Mouse (Mus musculus): ENCODE measurements at regions not wholly inside any gene's neighbourhood (a gene's known extent, or its start where the extent isn't known, plus 50 kb on each side); places are given as distances from the start of the nearest gene placed in this dataset.

DNA sequence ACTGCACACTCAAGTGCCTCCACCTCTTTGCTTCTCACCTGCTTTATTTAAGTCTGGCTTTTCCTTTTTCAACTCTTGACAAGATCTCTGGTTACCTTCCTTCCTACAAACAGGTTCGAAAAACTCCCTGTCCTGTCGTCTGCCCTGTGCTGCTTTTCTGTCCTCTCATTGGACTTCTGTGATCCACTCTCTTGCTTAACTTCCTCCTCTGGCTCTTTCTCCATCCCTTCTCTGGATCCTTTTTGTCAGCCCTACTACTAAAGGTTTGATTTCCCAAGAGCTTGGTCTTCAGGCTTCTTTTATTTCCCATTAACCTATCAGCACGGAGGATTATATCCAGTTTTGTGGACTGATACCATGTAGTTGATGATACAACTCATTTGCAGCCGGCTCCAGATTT, 149.8 kb downstream of the Satb1 start:
- no peak for DNase-seq

DNA sequence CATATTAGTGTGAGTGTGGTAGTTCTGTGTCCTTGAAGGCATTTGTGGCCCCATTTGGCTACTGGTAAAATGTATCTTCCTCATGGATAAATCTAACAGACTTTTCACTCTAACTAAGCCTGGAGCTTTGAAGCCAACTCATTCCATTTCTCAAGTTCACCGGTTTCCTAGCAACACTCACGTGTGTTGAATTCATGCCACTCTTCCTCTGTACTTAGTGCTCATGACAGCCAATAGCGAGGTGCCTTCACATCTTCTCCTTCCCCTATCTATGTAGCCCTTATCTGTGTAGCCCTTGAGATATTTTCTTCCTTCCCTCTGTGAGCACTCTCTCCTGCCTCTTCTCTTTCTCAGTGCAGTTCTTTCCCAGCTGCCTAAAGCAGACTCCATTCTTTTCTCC, 150.7 kb downstream of the Satb1 start:
- no peak for DNase-seq

DNA sequence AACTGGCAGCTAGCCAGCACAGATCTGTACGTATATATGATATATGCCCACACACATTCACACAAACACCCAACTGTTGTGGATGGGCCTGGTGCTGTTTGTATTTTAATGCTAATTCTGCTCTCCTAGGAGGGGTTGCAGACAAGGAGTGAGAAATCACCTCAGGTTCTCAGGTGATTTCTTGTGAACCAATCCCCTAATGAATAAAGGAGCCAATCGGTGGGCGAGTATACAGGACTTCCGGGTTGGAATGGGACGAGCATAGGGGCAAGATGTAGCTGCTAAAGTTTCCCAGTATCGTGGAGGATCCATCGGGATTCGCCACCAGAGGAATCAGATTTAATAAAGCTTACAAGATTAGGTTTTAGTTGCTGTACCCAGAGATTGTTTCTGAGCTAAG, 155.6 kb downstream of the Satb1 start:
- DNase-seq = no peak

DNA sequence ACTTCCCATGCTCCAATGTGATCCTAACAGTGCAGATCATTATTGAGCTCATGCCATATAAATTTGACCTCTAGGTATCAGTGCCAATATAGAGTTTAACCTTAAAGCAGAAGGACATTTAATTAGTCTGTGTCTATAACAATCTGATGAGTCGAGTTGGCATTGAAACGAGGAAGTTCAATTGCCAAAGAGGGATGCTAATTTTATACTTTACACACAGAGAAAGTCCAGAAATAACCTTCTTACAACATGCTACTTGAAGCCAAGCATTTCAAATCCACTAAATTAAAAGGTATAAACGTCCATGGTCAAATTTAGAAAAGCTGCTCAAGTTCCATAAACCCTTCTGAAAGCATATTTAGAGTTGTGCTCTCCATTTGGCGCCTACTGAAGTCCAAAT, 174.7 kb downstream of the Satb1 start:
- no peak for DNase-seq

- no peak for DNase-seq
Measured at GRCm38 (mm10) chr17:51653881-51654280, 179.2 kb downstream of the Satb1 start.

DNA sequence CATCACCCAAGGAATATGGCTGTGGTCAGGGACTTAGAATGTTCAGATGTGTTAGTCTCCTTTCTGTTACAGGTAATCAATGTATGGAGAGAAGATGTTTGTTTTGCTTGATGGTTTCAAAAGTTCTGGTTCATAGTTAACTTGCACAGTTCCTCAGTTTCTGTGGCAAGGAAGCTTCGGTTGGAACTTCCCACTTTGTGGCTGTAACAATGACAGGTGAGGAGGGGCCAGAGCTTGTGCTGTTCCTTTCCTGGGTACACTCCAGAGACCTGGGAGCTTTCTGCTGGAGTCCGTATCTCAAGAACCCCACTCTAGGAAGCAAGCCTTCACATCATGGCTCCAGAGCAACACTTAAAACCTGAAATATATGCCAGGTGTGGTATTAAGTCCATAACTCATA, 181.2 kb downstream of the Satb1 start:
- DNase-seq = no peak

- DNase-seq = no peak
Measured at GRCm38 (mm10) chr17:51649213-51649815, 183.8 kb downstream of the Satb1 start.

DNA sequence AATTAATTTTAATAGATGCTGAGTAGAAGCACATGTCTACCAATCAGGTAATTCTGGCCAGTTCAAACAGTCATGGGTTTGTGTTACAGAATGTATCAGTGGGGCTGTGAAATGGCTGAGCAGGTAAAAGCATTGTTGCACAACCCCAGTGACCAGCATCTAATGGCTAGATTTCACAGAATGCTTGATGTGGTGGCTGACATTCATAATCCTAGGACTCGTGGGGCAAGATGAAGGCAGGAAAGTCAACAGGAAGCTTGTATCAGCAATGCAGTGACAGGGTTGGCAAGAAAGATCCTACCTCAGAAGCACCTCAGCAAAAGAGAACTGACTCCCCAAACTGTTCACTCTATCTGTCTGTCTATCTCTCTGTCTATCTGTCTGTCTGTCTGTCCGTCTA, 186.7 kb downstream of the Satb1 start:
- no peak for DNase-seq

- DNase-seq = no peak
Measured at GRCm38 (mm10) chr17:51645866-51646265, 187.2 kb downstream of the Satb1 start.

DNA sequence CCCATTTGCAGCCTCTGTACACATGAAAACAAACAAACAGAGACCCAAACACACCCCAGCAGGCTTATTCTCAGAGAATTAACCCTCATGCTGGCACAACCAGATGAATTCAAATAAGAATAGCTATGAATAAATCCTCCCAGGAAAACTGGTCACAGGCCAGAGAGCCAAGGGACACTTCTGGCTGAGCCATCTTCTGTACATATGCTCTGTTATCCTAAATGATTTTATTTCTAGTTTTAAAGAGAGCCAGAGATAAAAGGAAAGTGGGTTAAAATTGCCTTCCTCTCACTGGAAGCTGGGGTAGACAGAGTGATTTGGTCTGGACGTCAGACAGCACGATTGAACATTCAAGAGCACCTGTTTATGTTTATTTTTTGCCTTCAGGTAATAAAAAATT, 190.4 kb downstream of the Satb1 start:
- no peak for DNase-seq

- no peak for DNase-seq
Measured at GRCm38 (mm10) chr17:51635913-51636312, 197.2 kb downstream of the Satb1 start.

DNA sequence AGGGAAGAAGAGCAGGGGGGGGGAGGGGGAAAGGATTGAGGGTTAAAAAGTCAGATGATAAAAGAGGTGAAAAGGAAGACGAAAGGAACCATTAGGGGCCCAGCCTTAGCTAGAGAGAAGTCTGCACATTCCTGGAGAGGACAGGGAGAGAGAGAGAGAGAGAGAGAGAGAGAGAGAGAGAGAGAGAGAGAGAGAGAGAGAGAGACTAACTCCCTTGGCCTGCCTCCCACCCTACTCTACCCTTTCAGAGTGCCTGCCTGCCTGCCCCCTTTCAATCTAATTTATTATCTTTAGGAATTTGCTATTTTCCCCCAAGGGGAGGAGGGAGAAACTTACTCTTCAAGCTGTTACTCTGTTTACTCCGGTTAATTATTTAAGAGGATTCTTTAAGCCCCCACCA, 201.5 kb downstream of the Satb1 start:
- no peak for DNase-seq

GRCm38 (mm10) chr17:51620528-51620927, 212.6 kb downstream of the Satb1 start:
- DNase-seq = no peak

GRCm38 (mm10) chr17:51585263-51585662, 247.8 kb downstream of the Satb1 start:
- DNase-seq = no peak

DNA sequence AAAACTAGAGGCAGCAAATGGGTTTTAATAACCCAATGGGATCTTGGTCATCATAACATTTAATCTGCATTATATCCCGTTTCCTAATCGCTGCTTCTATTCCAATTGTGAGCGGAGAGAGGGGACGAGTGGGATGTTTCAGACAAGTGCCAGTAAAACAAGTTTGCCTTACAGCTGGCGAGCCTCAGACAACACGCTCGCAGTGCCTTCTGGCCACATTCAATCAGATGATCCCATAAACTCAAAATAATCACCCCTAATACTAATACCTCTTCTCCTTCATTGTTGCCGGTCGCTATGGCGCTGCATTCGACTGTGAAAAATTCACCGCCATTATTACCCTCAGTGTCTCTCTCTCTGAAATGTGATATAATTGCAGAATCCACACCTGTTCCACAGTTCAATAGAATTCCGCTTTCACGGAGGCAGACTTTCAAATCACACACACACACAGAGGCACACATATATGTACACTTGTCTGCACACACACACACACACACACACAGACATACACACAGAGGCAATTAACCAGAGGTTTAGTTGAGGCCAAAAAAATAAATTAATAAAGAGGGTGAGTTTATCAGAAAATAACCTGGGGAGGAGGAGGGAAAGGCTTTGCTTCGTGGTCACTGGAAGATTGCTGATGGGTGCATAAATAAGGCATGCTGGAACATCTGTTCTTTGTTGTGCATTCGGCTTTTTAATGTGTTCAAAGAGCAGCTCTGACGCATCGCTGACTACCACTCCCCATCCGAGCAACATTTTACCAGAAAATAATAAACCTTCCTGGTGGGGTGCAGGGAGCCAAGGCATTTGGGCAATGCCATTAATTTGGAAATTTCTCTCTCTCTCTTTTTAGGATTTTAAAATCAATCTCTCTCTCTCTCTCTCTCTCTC, 248.9 kb downstream of the Satb1 start:
- DNase-seq = peak; percentile 8

DNA sequence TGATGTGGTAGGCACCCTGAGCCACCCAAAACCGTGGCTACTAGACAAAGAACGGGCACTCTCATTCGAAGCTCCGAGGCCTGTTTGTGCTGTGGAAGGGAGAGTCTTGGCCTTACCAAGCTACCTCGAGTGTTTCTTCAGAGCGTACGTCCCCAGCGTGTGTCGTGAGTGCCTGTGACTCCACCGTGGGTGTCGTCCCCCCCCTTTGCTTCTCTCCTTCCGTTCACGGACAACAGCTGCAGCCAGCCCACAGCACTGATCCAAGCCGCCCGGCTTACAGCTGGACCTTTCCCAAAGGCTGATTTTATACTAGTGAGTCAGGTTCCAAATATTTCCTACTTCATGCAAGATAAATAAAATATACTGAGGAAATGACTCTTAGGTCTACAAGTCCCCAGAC, 249.8 kb downstream of the Satb1 start:
- DNase-seq = no peak

GRCm38 (mm10) chr17:51555854-51556253, 277.2 kb downstream of the Satb1 start:
- DNase-seq = no peak

DNA sequence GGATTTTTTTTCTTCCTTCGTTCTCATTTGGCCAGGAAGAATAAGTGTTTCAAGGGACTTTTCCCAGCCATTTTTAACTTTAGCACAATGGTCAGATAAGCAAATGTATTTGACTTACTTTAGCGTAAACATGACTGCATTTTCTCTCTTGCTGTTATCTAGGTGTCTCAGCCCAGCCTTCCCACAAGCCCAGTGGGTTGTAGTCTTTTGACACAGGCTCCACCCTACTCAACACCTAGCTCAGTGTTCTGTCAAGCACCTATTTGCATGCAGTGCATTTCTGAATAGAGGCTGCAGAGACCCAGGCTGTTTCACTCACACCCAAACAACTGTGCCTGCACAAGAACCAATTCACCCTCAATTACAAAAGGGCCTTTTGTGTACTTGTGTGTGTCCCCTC, 278.6 kb downstream of the Satb1 start:
- DNase-seq = no peak

DNA sequence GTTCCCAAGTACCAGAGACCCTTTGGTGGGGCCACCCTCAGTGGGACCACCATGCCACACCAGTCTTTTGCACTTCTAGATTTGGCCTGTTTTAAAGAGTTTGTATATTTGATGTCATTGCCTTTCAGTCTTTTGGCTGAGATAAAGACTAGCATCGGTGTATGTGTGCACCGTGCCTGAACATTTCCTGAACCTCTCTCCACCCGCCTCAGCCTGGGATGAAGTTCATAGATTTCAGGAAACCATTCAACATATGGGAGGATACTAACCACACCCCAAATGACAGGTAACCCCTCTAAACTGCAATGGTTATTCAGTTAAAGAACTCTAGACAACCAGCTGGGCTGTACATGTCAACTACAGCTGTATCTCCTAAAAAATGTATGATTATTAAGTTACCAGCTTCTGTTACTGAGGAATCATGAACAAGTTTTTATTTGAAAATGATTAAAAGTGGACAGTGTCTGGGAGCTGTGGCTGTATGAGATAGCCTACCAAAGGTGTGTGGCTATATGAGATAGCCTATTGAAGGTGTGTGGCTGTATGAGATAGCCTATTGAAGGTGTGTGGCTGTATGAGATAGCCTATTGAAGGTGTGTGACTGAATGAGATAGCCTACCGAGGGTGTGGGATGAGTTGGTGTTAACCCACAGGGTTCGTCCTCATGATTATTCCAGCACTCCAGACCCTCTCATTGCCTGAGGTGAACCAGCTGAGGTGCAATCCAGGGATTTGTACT, 280.6 kb downstream of the Satb1 start:
- DNase-seq = no peak

DNA sequence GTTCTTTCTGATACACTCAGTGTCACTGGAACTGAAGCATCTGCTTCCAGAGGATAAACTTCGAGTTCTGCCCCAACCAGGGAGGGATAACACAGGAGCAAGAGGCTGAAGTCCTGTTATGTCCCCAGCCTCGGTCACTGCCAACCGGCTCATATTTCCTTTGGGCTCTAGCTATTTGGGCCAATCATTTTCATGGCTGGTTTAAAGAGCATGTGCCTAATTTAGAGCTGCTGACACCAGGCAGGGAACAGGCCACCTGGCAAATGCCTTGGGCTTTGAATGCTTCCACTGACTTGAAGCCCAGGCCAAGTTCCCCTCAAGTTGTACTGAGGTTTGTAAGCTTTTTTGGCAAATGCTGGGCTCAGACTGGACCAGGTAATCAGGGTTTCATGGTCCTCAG, 286.1 kb downstream of the Satb1 start:
- DNase-seq = no peak

GRCm38 (mm10) chr17:51542544-51542943, 290.5 kb downstream of the Satb1 start:
- no peak for DNase-seq

GRCm38 (mm10) chr17:51534678-51535077, 298.4 kb downstream of the Satb1 start:
- peak; percentile 33 for DNase-seq

GRCm38 (mm10) chr17:51534270-51534669, 298.8 kb downstream of the Satb1 start:
- peak; percentile 22 for DNase-seq

GRCm38 (mm10) chr17:51528161-51528560, 304.9 kb downstream of the Satb1 start:
- DNase-seq = no peak
